ENCODE assay signal across 10 mouse cellular contexts in the genomic region with DNA sequence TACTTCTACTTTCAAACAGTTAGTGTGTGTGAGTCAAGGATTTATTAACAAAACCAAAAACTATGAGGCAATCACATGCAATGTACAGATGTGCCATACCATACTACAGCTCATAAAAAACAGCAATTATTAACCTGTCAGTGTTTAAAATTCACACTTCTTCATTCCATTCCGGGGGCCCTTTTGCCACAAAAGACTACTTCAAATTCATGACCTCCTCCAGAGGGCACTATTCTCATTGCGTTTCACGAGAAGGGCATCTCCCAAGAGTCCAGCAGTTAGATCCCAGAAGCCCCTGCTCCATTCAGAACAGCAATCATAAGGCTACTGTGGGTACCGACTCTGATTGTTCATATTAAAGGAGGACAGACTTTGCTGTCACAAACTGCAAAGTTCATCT.
DNase-seq lines count a peak whose midpoint lies in the region; ATAC-seq and TF ChIP-seq lines count a peak whose summit lies in the region.
"Had no signal": no experiment of that assay in that cellular context is flagged by ENCODE, and none has a peak within 500 bp of the region (broad histone marks: within the 10 kb centered on the region; RNA-seq: fewer than 3 reads in every experiment).

No protein-coding gene starts in this region.

- WGBS in heart, embryonic 12.5 days: 31% methylated on average over 4 of the region's 4 CpGs
- 22% methylated on average over 4 of the region's 4 CpGs for WGBS in lung, embryonic 14.5 days
- WGBS in lung, adult 2 months: 19% methylated on average over 4 of the region's 4 CpGs
- 28% methylated on average over 4 of the region's 4 CpGs for WGBS in stomach, postnatal 0 days
- WGBS in forebrain, embryonic 13.5 days: 42% methylated on average over 4 of the region's 4 CpGs

- no peak overlapping the region for H3K4me3 ChIP-seq in heart, embryonic 12.5 days
- no peak overlapping the region for H3K4me3 ChIP-seq in lung, embryonic 14.5 days (ENCODE audit: low read depth, low read length)
- H3K4me3 ChIP-seq in lung, adult 2 months (replicated peaks; ENCODE audit: extremely low read depth, low read depth, low read length): no peak overlapping the region
- H3K4me3 ChIP-seq in stomach, postnatal 0 days (ENCODE audit: low read depth, low read length): no peak overlapping the region
- H3K4me3 ChIP-seq in forebrain, embryonic 13.5 days: no peak overlapping the region

- no peaks in the 10 kb centered on the region for H3K9me3 ChIP-seq in heart, embryonic 12.5 days (replicated peaks)
- no peaks in the 10 kb centered on the region for H3K9me3 ChIP-seq in lung, embryonic 14.5 days (ENCODE audit: low read depth, low read length)
- H3K9me3 ChIP-seq in stomach, postnatal 0 days (ENCODE audit: control insufficient read depth, low read length): no peaks in the 10 kb centered on the region
- H3K9me3 ChIP-seq in forebrain, embryonic 13.5 days (replicated peaks): no peaks in the 10 kb centered on the region

- no peak overlapping the region for H3K9ac ChIP-seq in heart, embryonic 12.5 days
- no peak overlapping the region for H3K9ac ChIP-seq in lung, embryonic 14.5 days
- no peak overlapping the region for H3K9ac ChIP-seq in stomach, postnatal 0 days (ENCODE audit: low read length)
- H3K9ac ChIP-seq in forebrain, embryonic 13.5 days: no peak overlapping the region

- no peak overlapping the region for H3K27ac ChIP-seq in heart, embryonic 12.5 days (ENCODE audit: poor library complexity, severe bottlenecking)
- no peak overlapping the region for H3K27ac ChIP-seq in lung, embryonic 14.5 days (ENCODE audit: low read depth)
- H3K27ac ChIP-seq in stomach, postnatal 0 days (replicated peaks): no peak overlapping the region
- H3K27ac ChIP-seq in forebrain, embryonic 13.5 days: no peak overlapping the region

- no peak for ATAC-seq in heart, embryonic 12.5 days (ENCODE audit: insufficient number of reproducible peaks, low FRiP score)
- ATAC-seq in lung, embryonic 14.5 days (ENCODE audit: insufficient read depth): peak; percentile 47; the same call in 1 of the 2 replicates
- ATAC-seq in stomach, postnatal 0 days (ENCODE audit: low FRiP score, low TSS enrichment): no peak
- no peak for ATAC-seq in forebrain, embryonic 13.5 days

- no peaks in the 10 kb centered on the region for H3K36me3 ChIP-seq in heart, embryonic 12.5 days
- no peaks in the 10 kb centered on the region for H3K36me3 ChIP-seq in lung, embryonic 14.5 days (ENCODE audit: insufficient read depth)
- H3K36me3 ChIP-seq in stomach, postnatal 0 days (ENCODE audit: control insufficient read depth, insufficient read depth, low read length): no peaks in the 10 kb centered on the region
- H3K36me3 ChIP-seq in forebrain, embryonic 13.5 days (ENCODE audit: poor library complexity, severe bottlenecking): no peaks in the 10 kb centered on the region

- H3K27me3 ChIP-seq in heart, embryonic 12.5 days (replicated peaks): no peaks in the 10 kb centered on the region
- H3K27me3 ChIP-seq in lung, embryonic 14.5 days (ENCODE audit: insufficient read depth, low read length): no peaks in the 10 kb centered on the region
- no peaks in the 10 kb centered on the region for H3K27me3 ChIP-seq in stomach, postnatal 0 days (ENCODE audit: control insufficient read depth, insufficient read depth, low read length)
- H3K27me3 ChIP-seq in forebrain, embryonic 13.5 days: no peaks in the 10 kb centered on the region

- peak; percentile 66 for DNase-seq in heart, adult 11 months
- DNase-seq in lung, embryonic 14.5 days: peak; percentile 81
- DNase-seq in lung, adult 2 months: no peak
- peak; percentile 54 for DNase-seq in embryo, embryonic 10.5 days (ENCODE audit: low spot score)
- no peak for DNase-seq in stomach, postnatal 0 days (ENCODE audit: low spot score)
- no peak for DNase-seq in layer of hippocampus, adult 9-10 months (ENCODE audit: low spot score)
- DNase-seq: right cerebral cortex, adult 18-20 months had no signal

- TF ChIP-seq EP300 in stomach, postnatal 0 days (optimal IDR thresholded peaks at IDR 0.05): no peak

- TF ChIP-seq CTCF in lung, embryonic 14.5 days (IDR thresholded peaks at IDR 0.05; ENCODE audit: low read depth): peak; percentile 47
- TF ChIP-seq CTCF in lung, adult 2 months (IDR thresholded peaks at IDR 0.05; ENCODE audit: insufficient read depth, low read length): no peak
- peak; percentile 60 for TF ChIP-seq CTCF in stomach, postnatal 0 days (IDR thresholded peaks at IDR 0.05; ENCODE audit: low read depth)

- H3K4me1 ChIP-seq in heart, embryonic 12.5 days (replicated peaks): peaks cover 10% of the 10 kb centered on the region
- peaks cover 11% of the 10 kb centered on the region; the same call in 1 of the 2 replicates for H3K4me1 ChIP-seq in lung, embryonic 14.5 days (ENCODE audit: insufficient read depth)
- peaks cover 3% of the 10 kb centered on the region; the same call in 1 of the 2 replicates for H3K4me1 ChIP-seq in lung, adult 2 months (ENCODE audit: control insufficient read depth, insufficient read depth, low read length)
- H3K4me1 ChIP-seq in stomach, postnatal 0 days (replicated peaks; ENCODE audit: control insufficient read depth, insufficient read depth): no peaks in the 10 kb centered on the region
- H3K4me1 ChIP-seq in forebrain, embryonic 13.5 days: peaks cover 25% of the 10 kb centered on the region

- TF ChIP-seq POLR2A in lung, adult 2 months (IDR thresholded peaks at IDR 0.05; ENCODE audit: borderline replicate concordance, extremely low read depth, low read depth, low read length): no peak

- no peak overlapping the region for H3K4me2 ChIP-seq in heart, embryonic 12.5 days
- H3K4me2 ChIP-seq in lung, embryonic 14.5 days: no peak overlapping the region
- H3K4me2 ChIP-seq in stomach, postnatal 0 days (replicated peaks; ENCODE audit: low read depth): no peak overlapping the region
- no peak overlapping the region for H3K4me2 ChIP-seq in forebrain, embryonic 13.5 days
- H3K4me2 ChIP-seq: liver, embryonic 11.5 days had no signal

Comparison
In these comparisons a context has a peak if more than half of its experiments do, and no peak if none do; other contexts are left out.
1. DNase-seq: peak in heart, adult 11 months (single experiment), lung, embryonic 14.5 days (single experiment) and embryo, embryonic 10.5 days (single experiment); none in lung, adult 2 months (single experiment), stomach, postnatal 0 days (single experiment) and layer of hippocampus, adult 9-10 months (single experiment).